Mouse (Mus musculus) intestine, postnatal 0 days (tissue): ENCODE data around the gene Prrg1. TPM values are rescaled to one million over a fixed set of nuclear protein-coding genes. Genes with fewer than 3 reads are reported as not detected.
"Not testable (repeated sequence)": the region's sequence is repeated elsewhere in the genome, so short reads cannot be mapped to it uniquely, and the experiment has no call there.

Experiments used
- ATAC-seq: fragments of 200-750 bp; cut with Nextera tagmentation; 2 replicates; pipeline ENCODE4 v1.8.0; 2017; ENCODE audit warnings: mild to moderate bottlenecking, moderate TSS enrichment, moderate library complexity
- H3K27ac ChIP-seq: fragments of 300-500 bp; sonication (generic); 2 replicates; pipeline ENCODE4 v1.5.1; 2014; ENCODE audit warnings: mild to moderate bottlenecking, low read depth, low read length, moderate library complexity
- H3K27me3 ChIP-seq: fragments of 300-500 bp; sonication (generic); replicated peaks from 2 replicates; pipeline ENCODE4 v1.6.1; 2014; ENCODE audit warnings: low read length, mixed read lengths; ENCODE audit not compliant: control insufficient read depth, insufficient read depth
- H3K36me3 ChIP-seq: fragments of 300-500 bp; sonication (generic); 2 replicates; pipeline ENCODE4 v1.6.1; 2014; ENCODE audit warnings: mild to moderate bottlenecking, moderate library complexity; ENCODE audit not compliant: control insufficient read depth, insufficient read depth
- H3K4me1 ChIP-seq: fragments of 300-500 bp; sonication (generic); replicated peaks from 2 replicates; pipeline ENCODE4 v1.6.1; 2014; ENCODE audit warnings: antibody characterized with exemption, low read length, mixed read lengths; ENCODE audit not compliant: control insufficient read depth, insufficient read depth
- H3K4me2 ChIP-seq: fragments of 300-500 bp; sonication (generic); replicated peaks from 2 replicates; pipeline ENCODE4 v1.6.1; 2014; ENCODE audit warnings: low read depth, mild to moderate bottlenecking, moderate library complexity
- H3K4me3 ChIP-seq: fragments of 300-500 bp; sonication (generic); 2 replicates; pipeline ENCODE4 v1.5.1; 2014; ENCODE audit warnings: low read depth, low read length
- H3K9ac ChIP-seq: fragments of 300-500 bp; sonication (generic); 2 replicates; pipeline ENCODE4 v1.6.1; 2014; ENCODE audit warnings: mild to moderate bottlenecking, low read depth, low read length
- H3K9me3 ChIP-seq: fragments of 300-500 bp; sonication (generic); 2 replicates; pipeline ENCODE4 v1.6.1; 2016; ENCODE audit warnings: mixed run types; ENCODE audit not compliant: control insufficient read depth
- CTCF ChIP-seq: sonication (generic); IDR thresholded peaks from 2 replicates; pipeline ENCODE4 v1.5.1; 2016; ENCODE audit warnings: low read depth, mild to moderate bottlenecking, control low read depth, antibody characterized with exemption, moderate library complexity
- WGBS: fragments of 180-500 bp; shearing (Covaris S2); extraction: QIAGEN DNeasy Blood & Tissue Kit; methylation state at CpG from one replicate; pipeline ENCODE4 v1.1.7; 2014; 5-methylcytosine and 5-hydroxymethylcytosine counted together
- polyA plus RNA-seq: library from polyadenylated mRNA; unstranded; fragments of >200 nt; fragmentation: Nextera tagmentation; extraction: Ambion mirVana; gene quantifications from 2 replicates; pipeline ENCODE4 v1.2.1, GENCODE M21; 2015

Prrg1 gene
- polyA plus RNA-seq, 1 experiment from 2014 or later, result 2.4 TPM

- Histone ChIP-seq H3K36me3 (no peaks in the 10 kb centered on the region), H3K9ac (no peak overlapping the region), H3K4me2 (no peak overlapping the region), H3K9me3 (no peaks in the 10 kb centered on the region), H3K27me3 (no peaks in the 10 kb centered on the region), H3K4me1 (no peaks in the 10 kb centered on the region), H3K4me3 (no peak overlapping the region), H3K27ac (no peak overlapping the region)
- 84% methylated on average over 6 of the region's 6 CpGs for WGBS
- TF ChIP-seq CTCF, result no peak
- ATAC-seq, result no peak
Measured at GRCm38 (mm10) chrX:78434357-78434756, 149.3 kb downstream of the Prrg1 start.

- not testable (repeated sequence) for H3K36me3 ChIP-seq, H3K9ac ChIP-seq, H3K27me3 ChIP-seq, ATAC-seq, H3K4me3 ChIP-seq, H3K4me1 ChIP-seq, H3K27ac ChIP-seq, H3K4me2 ChIP-seq, H3K9me3 ChIP-seq
- WGBS, result 81% methylated on average over 2 of the region's 2 CpGs
Measured at GRCm38 (mm10) chrX:78403346-78403745, 180.3 kb downstream of the Prrg1 start.

Other genes with a start within 250 kb of the Prrg1 start
- gene 4930480E11Rik, start 214.3 kb downstream of the Prrg1 start, polyA plus RNA-seq, result not detected in 2 replicates
- gene Fam47c, start 153.9 kb upstream of the Prrg1 start, polyA plus RNA-seq, result not detected in 2 replicates